Mouse (Mus musculus): Measurements from ENCODE around the gene Tac2.

Gene Tac2

DNA sequence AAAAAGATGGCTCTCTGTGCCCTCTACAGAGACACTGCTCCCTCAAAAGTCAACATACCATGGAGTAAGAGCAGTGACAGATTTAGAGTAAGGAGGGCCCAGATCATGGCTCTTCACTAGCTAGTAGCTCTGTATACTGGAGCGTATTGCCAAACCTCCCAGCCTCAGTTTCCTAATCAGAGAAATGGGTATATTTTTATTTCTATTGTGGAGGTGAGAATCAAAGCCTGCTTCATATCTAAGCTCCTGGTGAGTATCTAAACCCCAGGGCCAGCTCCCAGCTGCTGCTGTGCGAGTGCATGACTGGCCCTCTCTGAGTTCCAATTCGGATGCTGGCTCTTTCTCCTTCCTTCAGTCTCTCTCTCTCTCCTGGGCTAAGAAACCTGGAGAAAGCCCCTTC is at the start of gene Tac2:
Tac2 (plus strand) TSS at position 301 of the 400 bp plus-strand sequence.
- no peak for DNase-seq

DNA sequence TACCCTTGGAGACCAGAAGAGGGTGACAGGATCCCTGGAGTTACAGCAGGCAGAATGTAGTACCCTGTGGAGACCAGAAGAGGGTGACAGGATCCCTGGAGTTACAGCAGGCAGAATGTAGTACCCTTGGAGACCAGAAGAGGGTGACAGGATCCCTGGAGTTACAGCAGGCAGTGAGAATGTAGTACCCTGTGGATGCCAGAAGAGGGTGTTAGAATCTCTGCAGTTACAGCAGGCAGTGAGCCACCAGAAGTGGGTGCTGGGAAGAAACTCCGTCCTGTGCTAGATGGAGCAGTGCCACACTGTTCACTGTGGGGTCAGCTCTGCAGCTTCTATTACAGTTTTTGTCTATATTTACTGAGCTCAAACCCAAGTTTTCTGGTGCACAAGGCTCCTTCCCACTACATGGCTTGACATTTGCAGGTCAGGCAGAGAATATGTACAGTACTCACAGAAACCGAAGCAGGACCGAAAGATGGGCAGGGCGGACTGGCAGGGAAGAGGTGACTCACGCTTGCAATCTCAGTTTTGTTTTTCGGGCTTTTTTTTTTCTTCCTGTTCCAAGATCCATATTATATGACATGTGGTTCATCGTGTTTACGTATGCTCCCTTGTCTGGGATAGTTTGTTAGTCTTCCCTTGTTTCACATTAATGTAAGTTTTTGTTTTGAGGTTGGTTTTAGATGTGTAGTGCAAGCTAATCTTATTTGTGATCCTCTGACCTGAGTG is 49.3 kb upstream of the Tac2 start:
- peak; percentile 85 for DNase-seq

DNA sequence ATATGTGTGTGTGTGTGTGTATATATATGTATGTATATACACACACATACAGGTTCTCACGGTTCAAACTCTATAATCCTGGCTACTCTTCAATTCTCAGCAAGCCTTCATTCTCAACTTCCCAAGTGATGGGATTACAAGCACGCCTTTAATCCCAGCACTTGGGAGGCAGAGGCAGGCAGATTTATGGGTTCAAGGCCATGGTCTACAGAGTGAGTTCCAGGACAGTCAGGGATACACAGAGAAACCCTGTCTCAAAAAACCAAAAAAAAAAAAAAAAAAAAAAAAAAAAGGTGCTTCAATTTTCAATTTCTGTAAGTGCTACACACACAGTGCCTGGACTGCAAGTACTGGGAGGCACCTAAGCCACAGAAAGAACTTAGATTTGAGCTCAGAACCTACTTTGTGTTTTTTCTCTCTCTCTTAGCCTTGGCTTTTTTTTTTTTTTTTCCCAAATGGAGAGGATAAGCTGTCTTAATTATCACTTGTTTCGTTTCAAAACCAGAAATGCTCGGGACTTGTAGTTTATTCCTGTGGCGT is 48.3 kb upstream of the Tac2 start:
- no peak for DNase-seq

DNA sequence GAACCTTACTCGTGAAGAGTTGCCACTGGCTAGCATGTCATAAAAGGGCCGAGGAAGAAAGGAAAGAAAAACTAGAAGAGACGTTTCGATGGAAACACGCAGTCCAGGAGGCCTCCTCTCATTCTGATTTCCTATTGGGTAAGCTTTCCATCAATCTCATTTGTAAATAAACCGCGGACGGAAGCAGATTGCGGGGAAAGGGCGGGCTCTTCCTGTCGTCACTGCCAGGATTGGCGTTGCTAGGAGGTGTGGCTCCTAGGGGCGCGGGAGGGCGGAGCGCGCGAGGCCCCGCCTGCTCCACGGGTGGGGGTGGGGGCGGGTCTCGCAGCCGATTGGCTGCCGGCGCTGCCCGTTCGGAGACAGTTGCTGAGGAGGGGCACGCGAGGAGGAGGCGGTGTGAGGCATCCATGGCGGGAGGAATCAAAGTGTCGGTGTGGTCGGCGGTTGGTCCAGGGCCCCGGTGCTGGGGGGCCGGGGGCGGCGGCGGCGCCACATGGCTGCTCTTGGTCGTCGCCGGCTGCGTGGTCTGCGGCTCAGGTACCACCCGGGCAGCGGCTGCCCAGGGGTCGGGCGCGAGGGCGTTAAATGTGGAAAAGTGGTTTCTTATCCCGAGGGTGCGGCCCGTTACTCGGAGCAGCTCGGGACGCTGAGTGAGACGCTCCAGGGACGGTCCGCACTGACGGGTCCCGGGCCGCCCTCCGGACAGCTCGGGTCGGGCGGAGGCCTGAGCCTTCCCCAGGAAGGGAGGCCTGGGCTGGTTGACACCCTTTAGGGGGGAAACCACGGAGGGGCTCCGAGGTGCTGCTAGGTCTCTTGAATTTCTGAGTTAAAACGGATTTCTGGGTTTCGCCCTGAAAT is 47.4 kb upstream of the Tac2 start:
- DNase-seq, result peak; percentile 93

DNA sequence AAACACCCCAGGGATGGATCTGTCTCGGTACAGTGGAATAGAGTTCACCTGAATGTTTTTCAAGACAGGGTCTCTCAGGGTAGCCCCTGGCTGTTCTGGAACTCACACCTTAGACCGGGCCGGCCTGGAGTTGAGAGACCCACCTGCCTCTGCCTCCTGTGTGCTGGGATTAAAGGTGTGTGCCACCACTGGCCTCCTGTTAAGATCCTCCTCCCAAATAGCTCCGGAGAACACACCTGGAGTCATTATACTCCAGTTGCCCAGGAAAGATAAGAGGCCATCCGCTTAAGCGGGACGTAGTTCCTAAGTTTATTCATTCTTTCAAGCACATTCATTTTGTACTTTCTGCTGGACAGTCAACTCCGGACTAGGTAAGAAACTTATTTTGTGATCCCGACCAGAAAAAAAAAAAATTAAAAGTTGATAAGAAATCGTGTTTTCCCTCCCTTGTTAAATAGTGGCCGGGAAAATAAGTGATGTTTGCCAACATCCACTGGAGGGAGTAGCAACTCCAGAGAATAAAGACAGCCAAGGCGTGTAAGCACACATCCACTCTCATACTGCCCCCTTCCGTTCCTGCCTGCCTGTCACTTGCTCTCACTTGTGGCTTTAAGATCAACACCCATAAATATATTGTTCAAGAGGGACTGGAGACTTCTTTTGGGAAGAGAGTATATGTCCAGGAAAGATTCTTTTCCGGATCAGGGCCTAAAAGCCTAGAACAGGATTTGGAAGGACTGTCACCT is 46.5 kb upstream of the Tac2 start:
- DNase-seq, result no peak

DNA sequence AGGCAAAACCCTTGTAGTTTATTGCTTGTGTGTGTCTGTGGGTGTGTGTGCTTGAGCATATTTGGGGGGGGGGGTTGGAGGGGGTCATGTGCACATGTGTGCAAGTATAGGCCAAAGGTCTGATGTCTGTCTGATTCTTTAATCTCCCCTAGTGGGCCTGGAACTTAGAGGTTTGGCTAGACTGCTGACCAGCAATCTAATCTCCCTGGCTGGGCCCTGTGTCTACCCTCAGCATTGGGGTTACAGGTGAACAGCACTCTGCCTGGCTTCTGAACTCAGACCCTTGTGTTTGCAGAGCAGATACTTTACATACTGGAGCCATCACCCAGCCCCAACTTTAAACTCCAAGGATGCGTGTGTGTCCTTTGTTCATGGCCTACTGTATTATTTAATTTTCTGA is 45.1 kb upstream of the Tac2 start:
- DNase-seq, result no peak

DNA sequence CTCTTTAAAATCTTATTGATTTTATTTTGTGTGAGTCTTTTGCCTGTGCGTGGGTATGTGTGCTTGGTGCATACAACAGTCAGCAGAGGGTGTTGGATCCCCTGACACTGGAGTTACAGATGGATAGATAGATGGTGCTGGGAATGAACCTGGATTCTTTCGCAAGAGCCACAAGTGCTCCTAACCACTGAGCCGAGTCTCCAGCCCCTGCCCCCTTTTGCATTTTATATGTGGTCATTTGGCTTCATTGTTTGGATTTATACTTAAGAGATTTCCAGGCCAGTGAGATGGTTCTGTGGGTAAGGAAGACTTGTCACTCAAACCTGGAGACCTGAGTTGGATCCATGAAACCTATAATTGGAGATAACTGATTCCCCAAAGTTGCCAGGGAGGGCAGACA is 44.4 kb upstream of the Tac2 start:
- no peak for DNase-seq

DNA sequence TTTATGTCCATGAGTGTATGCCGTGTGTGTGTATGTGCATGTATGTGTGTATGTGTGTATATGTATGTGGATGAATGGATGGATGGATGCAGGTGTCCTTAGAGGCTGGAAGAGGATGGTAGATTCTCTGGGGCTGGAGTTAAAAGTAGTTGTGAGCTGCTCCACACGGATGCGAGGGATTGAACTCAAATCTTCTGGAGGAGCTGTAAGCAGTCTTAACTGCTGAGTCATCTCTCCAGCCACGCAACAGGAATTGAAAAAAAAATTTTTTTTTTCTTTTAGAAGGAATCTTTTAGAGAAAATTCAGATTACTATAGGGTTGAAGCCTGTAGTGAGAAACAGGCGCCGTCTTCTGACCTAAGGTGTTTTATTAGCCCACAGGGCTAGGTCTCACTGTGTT is 41.4 kb upstream of the Tac2 start:
- DNase-seq, result no peak

DNA sequence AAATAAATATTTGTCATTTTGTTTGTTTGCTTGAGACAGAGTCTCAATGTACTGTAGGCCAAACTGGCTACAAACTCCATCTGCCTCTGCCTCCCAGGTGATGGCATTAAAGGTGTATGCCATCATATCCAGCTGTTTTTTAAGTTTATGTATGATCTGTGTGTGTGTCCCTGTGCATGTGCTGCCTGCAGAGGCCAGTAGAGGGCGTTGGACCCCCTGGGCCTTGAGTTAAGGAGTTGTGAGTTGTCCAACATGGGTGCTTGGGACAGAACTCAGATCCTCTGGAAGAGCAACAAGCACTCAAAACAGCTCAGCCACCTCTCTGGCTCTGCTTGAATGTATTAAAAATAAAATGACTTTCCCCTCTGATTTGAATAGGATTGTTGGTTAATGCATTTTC is 33.2 kb upstream of the Tac2 start:
- no peak for DNase-seq

DNA sequence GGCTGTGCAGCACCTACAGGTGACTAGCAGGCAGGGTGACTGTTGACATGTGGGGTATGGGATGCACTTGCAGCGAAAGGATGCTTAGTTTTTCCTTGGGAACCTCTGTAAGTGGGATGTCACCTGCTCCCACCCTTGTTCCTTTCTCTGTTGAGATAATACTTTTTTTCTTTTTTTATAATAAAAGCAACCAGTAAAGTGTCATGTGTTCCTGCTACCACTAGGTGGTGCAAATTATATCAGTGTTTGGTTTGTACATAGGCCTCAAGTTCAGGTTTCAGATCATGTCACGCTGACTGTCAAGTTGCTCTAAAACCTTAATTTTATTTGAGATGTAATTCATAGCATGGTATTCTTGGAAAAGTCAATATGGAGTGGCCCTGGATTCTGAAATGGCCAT is 29.6 kb upstream of the Tac2 start:
- DNase-seq, result no peak

DNA sequence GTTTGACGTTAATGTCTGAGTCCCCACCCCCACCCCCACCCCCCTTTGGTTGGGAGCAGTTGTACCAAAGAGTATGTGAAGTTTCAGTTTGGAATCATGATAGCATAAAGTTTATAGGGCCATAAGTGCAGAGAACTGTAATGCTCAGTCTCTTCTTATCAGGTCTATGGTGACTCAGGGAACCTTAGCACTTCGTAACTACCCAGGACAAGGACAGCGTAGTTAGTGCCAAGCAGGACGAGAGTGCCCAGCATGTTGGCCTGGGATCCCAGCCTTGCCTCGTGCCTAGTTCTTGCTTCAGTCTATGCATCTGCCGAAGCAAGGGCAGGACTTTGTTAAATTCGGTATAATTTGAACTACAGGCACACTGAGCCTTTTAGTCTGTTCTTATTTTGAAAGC is 28.5 kb upstream of the Tac2 start:
- DNase-seq, result no peak

DNA sequence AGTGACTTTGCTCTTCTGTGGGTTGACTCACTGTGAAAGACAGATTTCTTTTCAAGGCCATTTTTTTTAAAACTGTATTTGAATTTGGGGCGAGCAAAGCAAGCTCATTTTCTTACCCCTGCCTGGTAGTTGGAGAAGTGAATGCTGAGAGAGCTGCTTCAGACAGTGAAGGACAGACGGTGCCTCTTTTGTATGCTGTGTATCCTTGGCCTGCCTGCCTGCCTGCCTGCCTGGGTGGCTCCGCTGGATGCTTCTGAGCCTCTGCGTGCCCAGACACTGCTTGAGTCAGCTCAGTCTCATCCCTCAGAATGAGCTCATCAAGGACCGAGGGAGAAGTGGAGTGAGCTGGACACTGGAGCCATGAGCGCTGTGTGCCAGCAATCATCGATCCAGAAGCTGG is 25.3 kb upstream of the Tac2 start:
- DNase-seq, result no peak

DNA sequence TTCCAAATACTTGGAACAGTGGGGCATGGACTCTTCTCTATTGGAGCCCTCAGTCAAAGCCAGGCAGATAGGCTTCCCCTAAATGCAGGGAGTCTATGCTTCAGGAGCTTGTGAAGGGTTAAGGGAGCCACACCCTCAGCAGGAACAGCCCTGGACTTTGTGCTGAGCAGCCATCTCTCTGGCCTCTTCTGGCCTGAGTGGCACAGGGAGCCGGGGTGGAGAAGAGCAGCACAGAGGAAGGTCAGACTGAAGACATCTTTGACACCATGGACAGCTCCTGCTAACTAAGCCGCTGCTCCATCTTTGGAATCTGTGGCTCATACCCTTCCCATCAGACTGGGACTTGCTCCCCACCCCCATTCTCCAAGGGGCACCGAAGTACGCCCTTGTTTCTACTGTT is 21.0 kb upstream of the Tac2 start:
- no peak for DNase-seq

DNA sequence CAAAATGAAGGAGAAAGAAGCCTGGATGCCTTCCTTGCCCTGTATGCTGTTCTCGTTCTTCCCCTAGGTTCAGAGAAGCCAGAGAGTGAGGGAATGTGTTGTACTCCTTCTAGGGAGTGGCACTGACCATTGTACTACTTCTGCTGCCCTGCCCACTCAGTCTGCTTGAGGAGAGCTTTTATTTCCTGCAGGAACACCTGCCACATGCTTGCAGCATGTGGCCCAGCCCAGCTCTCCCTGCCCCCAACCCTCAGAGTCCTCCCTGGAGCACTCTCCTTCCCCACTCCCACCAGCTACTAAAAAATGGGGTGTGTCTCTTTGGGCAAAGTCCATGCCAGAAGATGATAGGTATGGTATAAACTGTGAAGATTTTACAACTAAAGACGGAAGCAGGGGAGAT is 20.0 kb upstream of the Tac2 start:
- no peak for DNase-seq

DNA sequence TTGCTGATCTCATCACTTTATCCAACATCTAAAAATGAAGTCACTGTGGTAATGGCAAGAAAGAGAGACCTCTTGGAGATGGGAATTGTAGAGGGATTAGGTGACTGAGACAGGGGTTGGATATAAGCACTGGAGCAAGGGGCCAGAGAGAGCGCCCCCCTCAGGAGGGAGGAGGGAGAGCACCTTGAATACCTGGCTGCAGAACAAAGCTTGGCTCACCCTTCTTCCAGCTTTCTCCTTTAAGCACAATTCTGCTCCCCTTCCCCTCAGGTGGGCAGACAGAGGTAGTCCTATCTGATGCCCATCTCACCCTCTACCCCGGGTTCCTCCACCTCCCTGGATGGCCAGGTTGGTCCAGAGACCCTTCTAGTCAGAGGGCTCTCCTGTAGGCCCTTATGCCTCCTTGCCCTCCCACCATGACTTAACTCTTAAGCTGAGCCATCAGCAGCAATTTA is 19.5 kb upstream of the Tac2 start, which contains the start of gene Myo1a:
Myo1a (plus strand) TSS at position 405 of the 455 bp plus-strand sequence.
- DNase-seq, result no peak

DNA sequence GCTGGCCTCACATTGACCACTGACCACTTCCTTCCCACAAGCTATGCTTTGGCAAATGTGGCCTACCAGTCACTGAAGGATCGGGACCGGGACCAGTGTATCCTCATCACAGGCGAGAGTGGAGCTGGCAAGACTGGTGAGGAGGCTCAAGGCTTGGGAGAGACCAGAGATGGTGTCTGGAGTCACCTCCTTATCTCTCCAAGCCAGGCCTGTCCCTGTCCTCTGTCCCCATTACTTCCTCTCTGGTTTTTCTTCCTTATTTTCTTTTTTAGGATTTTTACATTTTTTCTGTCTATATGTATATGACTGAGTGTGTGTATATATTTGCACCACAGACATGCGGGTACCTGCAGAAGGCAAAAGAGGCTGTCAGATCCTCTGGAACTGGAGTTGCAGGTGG is 18.5 kb upstream of the Tac2 start:
- no peak for DNase-seq

DNA sequence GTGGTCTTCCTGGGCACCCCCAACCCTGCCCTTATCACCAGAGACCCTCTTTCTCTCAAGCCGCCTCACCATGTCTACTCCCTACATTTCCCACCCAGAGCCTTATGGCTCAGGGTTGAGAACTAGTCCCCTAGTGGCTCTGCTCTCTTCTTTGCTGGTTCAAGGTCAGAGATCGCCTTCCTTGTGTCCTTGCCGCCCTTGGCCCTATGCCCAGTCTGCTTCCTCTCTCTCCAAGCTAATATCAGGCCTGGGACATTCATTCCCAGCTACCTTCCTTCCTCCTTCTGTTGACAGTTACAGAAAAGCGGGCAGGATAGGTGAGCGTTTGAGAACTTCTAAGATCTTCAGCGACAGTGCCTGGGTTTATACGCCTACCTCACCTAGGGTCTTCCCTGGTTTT is 16.6 kb upstream of the Tac2 start:
- no peak for DNase-seq

DNA sequence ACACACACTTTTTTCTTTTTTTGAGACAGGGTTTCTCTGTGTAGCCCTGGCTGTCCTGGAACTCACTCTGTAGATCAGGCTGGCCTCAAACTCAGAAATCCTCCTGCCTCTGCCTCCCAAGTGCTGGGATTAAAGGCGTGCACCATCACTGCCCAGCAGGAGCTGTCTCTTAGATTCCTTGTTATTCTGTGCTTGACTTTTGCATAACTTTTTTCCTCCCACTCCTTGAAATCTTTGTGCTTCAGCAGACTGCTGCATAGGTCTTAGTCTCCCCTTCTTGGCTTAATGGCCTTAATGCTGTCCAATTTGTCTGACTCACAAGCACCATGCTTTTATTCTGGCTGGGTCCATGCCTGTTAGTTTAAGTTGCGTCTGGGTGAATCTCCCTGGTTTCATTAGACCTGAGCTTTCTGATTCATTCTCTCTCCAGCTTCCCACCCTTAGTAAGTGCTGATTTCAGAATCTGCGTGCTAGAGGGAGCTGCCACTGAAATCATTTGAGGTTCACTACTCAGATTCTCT is 15.4 kb upstream of the Tac2 start:
- no peak for DNase-seq

DNA sequence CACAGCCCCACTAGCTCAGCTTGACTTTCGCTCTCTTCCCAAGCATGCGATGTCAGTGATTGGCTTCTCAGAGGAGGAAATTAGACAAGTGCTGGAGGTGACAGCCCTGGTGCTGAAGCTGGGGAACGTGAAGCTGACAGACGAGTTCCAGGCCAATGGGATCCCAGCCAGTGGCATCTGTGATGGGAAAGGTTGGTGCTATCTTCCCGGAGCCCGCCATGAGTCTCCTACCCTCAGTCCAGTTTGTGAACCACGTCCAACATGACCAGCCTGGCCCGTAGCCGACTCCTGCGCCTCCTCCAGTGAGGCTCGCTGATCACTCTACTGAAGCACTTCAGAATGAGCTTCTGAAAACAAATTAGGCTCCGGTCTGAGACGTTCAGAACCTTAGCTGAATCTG is 13.9 kb upstream of the Tac2 start:
- no peak for DNase-seq

DNA sequence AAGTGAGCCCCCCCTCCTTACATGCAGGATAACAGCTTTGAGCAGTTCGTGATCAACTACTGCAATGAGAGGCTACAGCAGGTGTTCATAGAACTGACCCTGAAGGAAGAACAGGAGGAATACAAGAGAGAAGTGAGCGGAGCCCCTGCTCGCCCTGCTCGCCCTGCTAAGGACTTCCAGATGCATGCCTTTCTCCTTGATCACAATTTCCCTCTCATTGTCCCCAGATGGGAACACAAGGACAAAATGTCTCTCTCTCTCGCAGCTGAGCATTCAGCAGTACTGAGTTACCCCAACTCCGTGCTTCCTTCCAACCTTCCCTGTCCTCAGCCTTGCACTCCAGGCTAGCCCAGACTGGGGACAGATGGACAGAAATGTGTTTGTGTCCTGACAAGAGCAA is 11.5 kb upstream of the Tac2 start:
- DNase-seq, result no peak

DNA sequence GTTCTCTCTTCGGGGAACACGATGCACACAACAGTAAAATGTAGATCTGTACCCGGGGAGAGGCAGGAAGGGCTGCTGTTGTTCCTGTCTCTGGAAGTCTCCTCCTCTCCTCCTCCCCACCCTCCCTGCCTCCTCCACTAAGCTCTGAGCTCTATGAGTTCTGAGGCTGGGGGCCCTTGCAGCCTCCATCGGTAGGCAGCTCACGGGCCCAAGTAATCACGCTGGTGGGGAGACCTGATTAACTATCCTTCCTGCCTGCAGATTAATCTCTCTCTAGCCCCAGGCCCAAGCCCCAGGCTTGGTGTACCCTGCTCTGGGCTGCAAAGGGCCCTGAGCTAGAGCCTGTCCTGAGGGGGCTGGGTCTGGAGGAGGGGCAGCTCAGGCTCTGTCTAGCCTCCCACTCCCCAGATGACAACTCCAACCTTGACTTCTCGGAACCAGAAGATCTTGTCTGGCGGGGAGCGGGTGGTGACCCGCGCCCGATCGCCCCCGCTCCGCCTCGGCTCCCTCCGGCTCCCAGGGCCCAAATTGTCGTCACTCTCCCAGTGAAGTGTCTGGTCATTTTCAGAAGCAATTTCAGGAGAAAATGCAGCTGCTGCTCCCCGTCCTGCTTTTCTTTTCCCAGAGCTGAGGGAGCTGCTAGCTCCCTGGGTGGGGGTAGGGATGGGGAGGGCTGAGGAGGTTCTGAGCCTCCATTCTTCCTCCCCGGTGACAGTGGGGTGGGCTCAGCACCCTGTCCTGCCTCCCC is 2.4 kb upstream of the Tac2 start:
- no peak for DNase-seq

DNA sequence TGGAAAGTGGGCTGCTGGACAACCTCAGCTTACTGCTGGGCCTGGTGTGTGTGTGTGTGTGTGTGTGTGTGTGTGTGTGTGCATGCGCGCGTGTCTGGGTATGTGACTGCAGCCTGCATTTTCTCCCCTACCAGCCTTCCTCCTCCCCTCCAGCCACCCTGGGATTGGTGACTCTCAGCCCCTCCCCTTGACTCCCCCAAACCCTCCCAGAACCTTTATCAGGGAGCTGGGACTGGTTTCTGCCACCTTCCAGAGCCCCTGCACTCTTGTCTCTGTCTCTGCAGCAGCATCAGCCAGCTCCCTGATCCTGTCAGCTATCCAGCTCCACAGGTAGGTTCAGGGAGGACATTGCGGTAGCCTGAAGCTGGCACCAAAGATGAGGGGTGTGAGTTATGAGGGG is 858 bp downstream of the Tac2 start:
- no peak for DNase-seq
